ENCODE assay signal across 8 mouse cellular contexts in genomic region chr9:85843891-85844646, GRCm38 (mm10). TPM values are rescaled to one million over a fixed set of nuclear protein-coding genes. Genes with fewer than 3 reads are reported as not detected.
A peak's percentile ranks its signal among the peaks of the same experiment; 100 is the strongest.
DNase-seq lines count a peak whose midpoint lies in the region; ATAC-seq lines count a peak whose summit lies in the region.

No protein-coding gene starts in this region.

- peak; percentile 56 for ATAC-seq in hindbrain, embryonic 13.5 days (ENCODE audit: low FRiP score)
- peak; percentile 43 for ATAC-seq in midbrain, embryonic 11.5 days (ENCODE audit: low FRiP score)

- intact Hi-C loops in heart, postnatal 36 days (cut with DNase I), result loop anchor here (5.0 kb wide), 1 partner anchor 603 kb away; no protein-coding TSS in a partner anchor

- WGBS in heart, embryonic 10.5 days, result 3% methylated on average over 78 of the region's 80 CpGs
- 3% methylated on average over 79 of the region's 80 CpGs for WGBS in hindbrain, embryonic 13.5 days
- WGBS in midbrain, embryonic 11.5 days, result 1% methylated on average over 79 of the region's 80 CpGs

- DNase-seq in heart, embryonic 10.5 days (ENCODE audit: low spot score), result no peak
- no peak for DNase-seq in heart, postnatal 36 days
- peak; percentile 9 for DNase-seq in urinary bladder, postnatal 14 days (ENCODE audit: low spot score)
- DNase-seq in urinary bladder, adult 2 months (ENCODE audit: low spot score), result no peak
- DNase-seq in midbrain, embryonic 11.5 days (ENCODE audit: low spot score, missing footprints), result peak; percentile 92
- DNase-seq in adrenal gland, postnatal 4 days (ENCODE audit: low spot score in 2 of 2), result no peak
- no peak for DNase-seq in layer of hippocampus, adult 9-10 months (ENCODE audit: low spot score)

- H3K4me1 ChIP-seq in heart, embryonic 10.5 days, result peaks cover 12% of the 10 kb centered on the region
- peaks cover 21% of the 10 kb centered on the region for H3K4me1 ChIP-seq in hindbrain, embryonic 13.5 days (replicated peaks)
- H3K4me1 ChIP-seq in midbrain, embryonic 11.5 days (ENCODE audit: control insufficient read depth, insufficient read depth, low read length), result peaks cover 8% of the 10 kb centered on the region

- H3K9me3 ChIP-seq in heart, embryonic 10.5 days, result no peaks in the 10 kb centered on the region
- H3K9me3 ChIP-seq in hindbrain, embryonic 13.5 days, result no peaks in the 10 kb centered on the region
- H3K9me3 ChIP-seq in midbrain, embryonic 11.5 days (ENCODE audit: control insufficient read depth, low read length), result no peaks in the 10 kb centered on the region

- H3K36me3 ChIP-seq in heart, embryonic 10.5 days, result peaks cover 2% of the 10 kb centered on the region; the same call in 1 of the 2 replicates
- peaks cover 6% of the 10 kb centered on the region; the same call in 1 of the 2 replicates for H3K36me3 ChIP-seq in hindbrain, embryonic 13.5 days
- H3K36me3 ChIP-seq in midbrain, embryonic 11.5 days (ENCODE audit: control insufficient read depth, insufficient read depth, low read length), result no peaks in the 10 kb centered on the region

- peak overlapping the region; percentile 83 for H3K9ac ChIP-seq in hindbrain, embryonic 13.5 days
- H3K9ac ChIP-seq in midbrain, embryonic 11.5 days (ENCODE audit: low read length), result peak overlapping the region; percentile 77

- H3K27me3 ChIP-seq in heart, embryonic 10.5 days (ENCODE audit: insufficient read depth, poor library complexity, severe bottlenecking), result peaks cover 24% of the 10 kb centered on the region
- 0 out of 2 replicates have a peak, but pooled peaks cover 5% of the 10 kb centered on the region for H3K27me3 ChIP-seq in hindbrain, embryonic 13.5 days
- peaks cover 2% of the 10 kb centered on the region; the same call in 1 of the 2 replicates for H3K27me3 ChIP-seq in midbrain, embryonic 11.5 days (ENCODE audit: control insufficient read depth, insufficient read depth, low read length)

- H3K4me2 ChIP-seq in hindbrain, embryonic 13.5 days, result peak overlapping the region; percentile 84
- peak overlapping the region; percentile 98 for H3K4me2 ChIP-seq in midbrain, embryonic 11.5 days

- peak overlapping the region; percentile 90 for H3K27ac ChIP-seq in heart, embryonic 10.5 days
- H3K27ac ChIP-seq in hindbrain, embryonic 13.5 days, result peak overlapping the region; percentile 89
- peak overlapping the region; percentile 67 for H3K27ac ChIP-seq in midbrain, embryonic 11.5 days (ENCODE audit: low read depth, low read length)

- H3K4me3 ChIP-seq in heart, embryonic 10.5 days, result peak overlapping the region; percentile 79
- peak overlapping the region; percentile 63 for H3K4me3 ChIP-seq in hindbrain, embryonic 13.5 days
- H3K4me3 ChIP-seq in midbrain, embryonic 11.5 days (ENCODE audit: low read depth, low read length), result peak overlapping the region; percentile 63

RNA-seq across cellular contexts. Expression of gene Tpbg, which starts 1.9 kb away (rescaled TPM):
- polyA plus RNA-seq in heart, embryonic 10.5 days (2016; fragmentation: Nextera tagmentation; extraction: Ambion mirVana), result 5.4 and 9.8 TPM in 2 replicates
- 1 to 10 TPM in 1 of 2 experiments, under 1 TPM in 1; 0.94 to 1.2 TPM for total RNA-seq in heart, postnatal 36 days (2021)
- polyA plus RNA-seq in urinary bladder, adult 2 months (2012; rRNA removed), result 14.6 and 15.3 TPM in 2 replicates
- 19.2 and 25.9 TPM in 2 replicates for polyA plus RNA-seq in hindbrain, embryonic 13.5 days (2015; fragmentation: Nextera tagmentation; extraction: Ambion mirVana)
- 38.1 and 46.6 TPM in 2 replicates for polyA plus RNA-seq in midbrain, embryonic 11.5 days (2014; fragmentation: Nextera tagmentation; extraction: Ambion mirVana)
- 10 to 100 TPM in 1 of 2 experiments, 1 to 10 TPM in 1; 8.2 to 14.8 TPM for total RNA-seq in adrenal gland, postnatal 4 days (2021)

Comparison
In these comparisons a context has a peak if more than half of its experiments do, and no peak if none do; other contexts are left out.
1. DNase-seq: peak in urinary bladder, postnatal 14 days (single experiment) and midbrain, embryonic 11.5 days (single experiment); none in heart, embryonic 10.5 days (single experiment), heart, postnatal 36 days (0 of 2), urinary bladder, adult 2 months (single experiment), adrenal gland, postnatal 4 days (0 of 2) and layer of hippocampus, adult 9-10 months (single experiment).
2. Peak in every context shown above with its lines, with median percentiles within 50 percentile points of each other: H3K27ac ChIP-seq and H3K4me3 ChIP-seq.